Mouse (Mus musculus) lung, postnatal 36 days (tissue): ENCODE measurements around the gene Mical3.

ENCODE experiments used
- DNase-seq: peaks from one replicate; pipeline ENCODE4 v3.0.0; 2022; ENCODE audit warnings: mixed read lengths

Gene Mical3

GRCm38 (mm10) chr6:121045345-121046080 is 85.3 kb downstream of the Mical3 start:
- no peak for DNase-seq

- peak; percentile 55 for DNase-seq
Measured at GRCm38 (mm10) chr6:121043434-121044189, 87.2 kb downstream of the Mical3 start.

- no peak for DNase-seq
Measured at GRCm38 (mm10) chr6:121039719-121040118, 91.1 kb downstream of the Mical3 start.

GRCm38 (mm10) chr6:121039286-121039685 is 91.5 kb downstream of the Mical3 start:
- DNase-seq, result no peak

GRCm38 (mm10) chr6:121037086-121037485 is 93.7 kb downstream of the Mical3 start:
- DNase-seq, result no peak

GRCm38 (mm10) chr6:121035929-121036328 is 94.9 kb downstream of the Mical3 start:
- no peak for DNase-seq

GRCm38 (mm10) chr6:121035268-121035667 is 95.5 kb downstream of the Mical3 start:
- no peak for DNase-seq

GRCm38 (mm10) chr6:121033250-121033649 is 97.5 kb downstream of the Mical3 start:
- DNase-seq, result no peak

GRCm38 (mm10) chr6:121031370-121031769 is 99.4 kb downstream of the Mical3 start:
- no peak for DNase-seq

- DNase-seq, result no peak
Measured at GRCm38 (mm10) chr6:121029897-121030589, 100.8 kb downstream of the Mical3 start.

GRCm38 (mm10) chr6:121028514-121028913 is 102.3 kb downstream of the Mical3 start:
- no peak for DNase-seq

- peak; percentile 30 for DNase-seq
Measured at GRCm38 (mm10) chr6:121027314-121027713, 103.5 kb downstream of the Mical3 start.

GRCm38 (mm10) chr6:121026866-121027265 is 103.9 kb downstream of the Mical3 start:
- no peak for DNase-seq

- DNase-seq, result no peak
Measured at GRCm38 (mm10) chr6:121026019-121026584, 104.7 kb downstream of the Mical3 start.

GRCm38 (mm10) chr6:121018147-121018546 is 112.7 kb downstream of the Mical3 start:
- DNase-seq, result no peak

- DNase-seq, result peak; percentile 73
Measured at GRCm38 (mm10) chr6:121017436-121018031, 113.3 kb downstream of the Mical3 start.

- DNase-seq, result no peak
Measured at GRCm38 (mm10) chr6:121016097-121016496, 114.7 kb downstream of the Mical3 start.

- peak; percentile 41 for DNase-seq
Measured at GRCm38 (mm10) chr6:121014339-121014738, 116.5 kb downstream of the Mical3 start.

- peak; percentile 53 for DNase-seq
Measured at GRCm38 (mm10) chr6:121013750-121014149, 117.0 kb downstream of the Mical3 start.

- DNase-seq, result peak; percentile 78
Measured at GRCm38 (mm10) chr6:121011709-121012108, 119.1 kb downstream of the Mical3 start.

- no peak for DNase-seq
Measured at GRCm38 (mm10) chr6:121009651-121010050, 121.1 kb downstream of the Mical3 start.

- DNase-seq, result no peak
Measured at GRCm38 (mm10) chr6:121004959-121005358, 125.8 kb downstream of the Mical3 start.

- no peak for DNase-seq
Measured at GRCm38 (mm10) chr6:121002952-121003351, 127.8 kb downstream of the Mical3 start.
